Mouse (Mus musculus): ENCODE measurements around the gene Fut7.

Gene Fut7

GRCm38 (mm10) chr2:25460551-25461309, 37.7 kb downstream of the Fut7 start, which contains the start of gene Paxx:
Paxx (minus strand) TSS chr2:25461094.
- peak; percentile 85 for DNase-seq

- DNase-seq: no peak
These were observed 38.3 kb downstream of the Fut7 start for GRCm38 (mm10) chr2:25461407-25461806.

GRCm38 (mm10) chr2:25463630-25464029, 40.6 kb downstream of the Fut7 start:
- DNase-seq: no peak

GRCm38 (mm10) chr2:25465256-25465655, 42.2 kb downstream of the Fut7 start:
- no peak for DNase-seq

- DNase-seq: no peak
These were observed 43.0 kb downstream of the Fut7 start for GRCm38 (mm10) chr2:25465816-25466635.

- DNase-seq: no peak
These were observed 44.7 kb downstream of the Fut7 start for GRCm38 (mm10) chr2:25467606-25468303.

- peak; percentile 65 for DNase-seq
These were observed 46.2 kb downstream of the Fut7 start for GRCm38 (mm10) chr2:25468962-25469915.

- no peak for DNase-seq
These were observed 46.9 kb downstream of the Fut7 start, which contains the start of gene Ptgds for GRCm38 (mm10) chr2:25469969-25470368. Ptgds (minus strand) TSS chr2:25470046.

GRCm38 (mm10) chr2:25472550-25472949, 49.5 kb downstream of the Fut7 start:
- no peak for DNase-seq
